Mouse (Mus musculus): ENCODE results near the gene Cycs. TPM values are rescaled to one million over a fixed set of nuclear protein-coding genes. Genes with fewer than 3 reads are reported as not detected.

Gene Cycs
- total RNA-seq, 1 experiment from 2014 or later = 89.4 TPM

DNA sequence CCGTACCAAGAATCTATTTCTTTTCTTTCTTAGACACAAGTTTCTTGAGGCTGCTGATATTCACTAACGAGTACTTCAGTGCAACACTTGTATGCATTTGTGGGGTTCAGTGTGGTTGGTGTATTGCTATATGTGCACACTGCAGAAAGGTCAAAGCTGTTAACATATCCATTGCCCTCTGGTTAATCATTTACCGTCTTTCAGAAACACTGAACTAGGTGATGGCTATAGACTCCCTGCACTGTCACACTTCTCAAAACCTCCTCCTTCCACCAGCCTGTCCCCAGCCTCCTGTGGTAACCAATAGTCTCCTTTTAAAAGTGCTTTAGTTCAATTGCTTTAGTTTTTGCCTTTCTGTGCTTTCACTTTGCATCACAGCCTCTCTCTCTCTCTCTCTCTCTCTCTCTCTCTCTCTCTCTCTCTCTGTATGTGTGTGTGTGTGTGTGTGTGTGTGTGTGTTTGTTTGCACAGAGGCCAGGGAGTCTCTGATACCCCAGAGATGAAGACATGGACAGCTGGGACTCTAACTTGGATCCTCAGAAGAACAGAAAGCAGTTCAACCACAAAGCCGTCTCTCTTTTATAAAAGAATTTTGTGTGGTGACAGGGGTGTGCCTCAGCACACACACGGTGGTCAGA, 13.3 kb downstream of the Cycs start:
- ATAC-seq (replicated peaks; ENCODE audit: insufficient number of reproducible peaks, low FRiP score, low TSS enrichment, poor library complexity, severe bottlenecking) = no peak

DNA sequence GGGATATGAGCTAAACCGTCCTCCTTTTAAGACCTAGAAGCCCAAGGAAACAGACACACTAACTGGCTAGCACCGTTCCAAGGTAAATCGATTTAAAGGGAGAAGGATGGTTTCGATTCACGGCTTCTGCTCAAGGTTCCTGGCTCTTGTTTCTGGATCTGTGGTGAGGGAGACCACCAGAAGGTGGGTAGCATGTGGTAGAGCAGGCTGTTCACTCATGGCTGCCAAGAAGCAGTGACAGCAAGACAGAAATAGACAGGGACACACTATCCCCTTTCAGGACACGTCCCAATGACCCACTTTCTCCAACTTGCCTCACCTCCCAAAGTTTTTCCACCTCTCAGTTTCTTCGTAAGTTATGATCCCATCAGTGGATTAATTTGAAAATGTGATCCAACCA, 16.5 kb downstream of the Cycs start:
- ATAC-seq (replicated peaks; ENCODE audit: insufficient number of reproducible peaks, low FRiP score, low TSS enrichment, poor library complexity, severe bottlenecking) = no peak

DNA sequence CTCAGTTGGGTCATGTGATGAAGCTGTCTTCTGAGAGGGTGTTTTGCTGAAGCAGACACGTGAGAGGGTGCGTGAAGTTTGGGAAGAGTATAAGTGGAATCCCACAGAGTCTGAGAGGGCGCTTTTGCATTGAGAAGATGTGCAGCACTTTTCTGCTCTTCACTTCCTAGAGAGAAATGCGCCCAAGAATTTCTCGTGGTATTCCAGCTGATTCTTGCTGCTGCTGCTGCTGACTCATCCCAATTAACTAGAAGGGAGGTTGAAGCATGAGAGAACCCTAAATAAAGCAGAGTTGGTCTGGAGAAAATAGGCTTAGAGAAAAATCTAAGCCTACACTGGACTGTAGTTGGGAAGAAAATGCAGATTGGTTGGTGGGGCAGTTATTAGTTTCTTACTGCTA, 17.3 kb downstream of the Cycs start:
- ATAC-seq (replicated peaks; ENCODE audit: insufficient number of reproducible peaks, low FRiP score, low TSS enrichment, poor library complexity, severe bottlenecking) = no peak

DNA sequence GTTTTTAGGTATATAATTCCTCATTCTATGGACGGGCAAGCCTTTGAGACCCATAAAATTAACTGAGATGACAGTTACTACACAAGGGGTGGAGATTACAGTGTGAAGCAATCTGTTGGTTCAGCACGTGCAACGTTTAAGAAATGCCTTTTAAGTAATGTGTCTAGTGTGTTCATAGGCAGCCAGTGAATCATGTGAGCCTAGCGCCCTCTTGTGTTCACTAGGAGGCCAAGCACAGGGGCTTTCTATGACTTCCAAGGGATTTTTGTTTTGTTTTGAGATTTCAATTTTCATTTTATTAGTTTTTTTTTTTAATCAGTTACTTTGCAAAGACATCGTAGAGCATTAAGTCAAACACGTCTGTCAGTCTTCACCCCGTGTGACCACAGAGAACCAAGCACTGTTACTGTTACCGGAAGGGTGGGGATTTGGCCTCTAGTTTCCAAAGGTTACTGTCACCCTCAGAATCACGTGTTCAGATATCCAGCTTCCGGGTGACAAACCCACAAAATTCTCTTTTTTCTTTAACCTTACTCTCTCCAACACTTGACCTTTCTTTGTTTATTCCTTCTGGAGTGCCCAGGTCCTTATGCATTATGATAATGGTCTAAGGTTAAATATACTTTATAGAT, 20.8 kb downstream of the Cycs start:
- ATAC-seq (replicated peaks; ENCODE audit: insufficient number of reproducible peaks, low FRiP score, low TSS enrichment, poor library complexity, severe bottlenecking) = peak; percentile 83

DNA sequence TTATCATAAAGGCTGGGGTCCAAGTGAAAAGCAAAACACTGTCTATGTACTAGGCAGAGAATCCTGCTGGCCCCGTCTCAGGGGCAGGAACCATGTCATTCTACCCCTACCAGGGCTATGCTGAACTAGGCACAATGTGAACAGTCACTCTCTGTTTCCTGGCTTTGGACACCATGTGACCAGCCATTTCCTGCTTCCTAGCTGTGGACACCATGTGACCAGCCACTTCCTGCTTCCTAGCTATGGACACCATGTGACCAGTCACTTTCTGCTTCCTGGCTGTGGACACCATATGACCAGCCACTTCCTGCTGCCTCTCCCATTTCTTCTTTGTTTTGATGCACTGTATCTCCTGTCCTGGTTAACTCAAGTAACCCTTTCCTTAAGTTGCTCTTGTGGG, 23.8 kb downstream of the Cycs start:
- ATAC-seq (replicated peaks; ENCODE audit: insufficient number of reproducible peaks, low FRiP score, low TSS enrichment, poor library complexity, severe bottlenecking) = 0 out of 2 replicates have a peak, but pooled peaks have one; percentile 5

DNA sequence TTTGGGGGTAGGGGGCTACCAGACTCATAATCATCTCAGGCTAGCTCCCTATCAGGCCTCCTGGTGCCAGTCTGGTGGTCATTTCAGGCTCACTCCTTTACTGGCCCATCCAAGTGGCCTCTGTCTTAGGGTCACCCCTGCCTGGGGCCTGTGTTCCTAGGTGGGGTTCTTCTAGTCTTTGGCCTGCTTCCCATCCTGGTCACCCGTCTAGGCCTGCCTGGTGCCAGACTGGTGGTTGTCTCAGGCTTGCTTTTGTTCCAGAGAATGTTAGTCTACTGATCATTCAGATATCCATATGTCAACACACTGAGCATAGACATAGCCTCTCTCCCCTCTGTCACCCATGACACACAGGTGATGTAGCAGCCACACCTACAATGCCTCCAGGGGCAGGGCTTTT, 26.7 kb downstream of the Cycs start:
- no peak for ATAC-seq (replicated peaks; ENCODE audit: insufficient number of reproducible peaks, low FRiP score, low TSS enrichment, poor library complexity, severe bottlenecking)

DNA sequence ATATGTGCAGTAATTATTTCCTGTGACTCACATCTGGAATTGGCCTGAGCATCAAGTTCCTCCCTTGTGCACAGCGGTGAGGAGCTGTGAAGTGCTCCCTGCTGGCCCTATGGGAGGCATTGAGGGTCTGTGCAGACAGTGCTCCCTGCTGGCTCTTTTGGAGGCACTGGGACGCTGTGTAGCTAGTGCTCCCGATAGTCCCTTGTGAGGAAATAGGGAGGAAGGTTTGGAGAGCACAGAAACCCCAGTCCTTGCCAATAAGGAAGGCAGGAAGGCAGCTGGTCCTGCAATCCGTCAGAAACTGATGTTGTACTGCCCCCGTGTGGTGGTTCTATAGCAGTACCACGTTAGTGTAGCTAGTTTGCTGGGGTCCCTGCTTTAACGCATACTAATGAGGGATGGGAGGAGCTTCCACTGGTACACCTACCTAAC, 29.9 kb downstream of the Cycs start:
- peak; percentile 83 for ATAC-seq (replicated peaks; ENCODE audit: insufficient number of reproducible peaks, low FRiP score, low TSS enrichment, poor library complexity, severe bottlenecking)

DNA sequence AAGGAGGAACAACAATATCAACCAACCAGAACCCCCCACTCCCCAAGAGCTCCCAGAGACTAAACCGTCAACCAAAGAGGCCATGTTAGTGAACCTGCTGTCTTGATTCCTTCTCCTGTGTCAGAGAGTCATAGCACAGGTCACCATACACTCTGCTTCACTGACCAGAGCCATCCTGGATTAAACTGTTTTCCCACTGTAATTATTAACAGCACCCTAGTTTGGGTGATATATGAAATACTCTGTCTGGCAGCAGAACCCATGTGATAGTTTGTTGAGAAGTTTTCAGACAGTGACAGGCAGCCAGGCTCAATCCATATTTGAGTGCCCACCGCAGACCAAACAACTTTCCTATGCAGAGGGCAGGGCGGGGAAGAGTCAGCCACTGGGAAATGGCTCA, 31.0 kb downstream of the Cycs start:
- ATAC-seq (replicated peaks; ENCODE audit: insufficient number of reproducible peaks, low FRiP score, low TSS enrichment, poor library complexity, severe bottlenecking) = no peak

DNA sequence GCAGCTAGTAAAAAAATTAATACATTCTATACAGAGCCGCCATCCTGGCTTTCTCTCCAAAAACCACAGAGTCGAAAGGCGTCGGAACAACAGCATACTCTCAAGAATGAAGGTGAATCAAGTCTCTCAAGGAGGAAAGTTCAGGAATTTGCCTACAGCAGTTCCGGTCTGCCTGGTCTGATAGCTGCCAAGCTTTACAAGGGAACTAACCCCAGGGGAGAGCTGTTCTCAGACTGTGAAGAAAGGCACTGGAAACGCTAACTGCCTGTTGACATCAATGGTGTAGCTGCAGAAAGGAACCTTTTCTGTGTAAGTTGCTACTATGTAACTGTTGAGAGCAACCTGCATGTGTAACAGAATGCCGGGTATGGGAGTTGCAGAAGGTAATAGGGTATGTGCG, 34.4 kb downstream of the Cycs start:
- no peak for ATAC-seq (replicated peaks; ENCODE audit: insufficient number of reproducible peaks, low FRiP score, low TSS enrichment, poor library complexity, severe bottlenecking)

DNA sequence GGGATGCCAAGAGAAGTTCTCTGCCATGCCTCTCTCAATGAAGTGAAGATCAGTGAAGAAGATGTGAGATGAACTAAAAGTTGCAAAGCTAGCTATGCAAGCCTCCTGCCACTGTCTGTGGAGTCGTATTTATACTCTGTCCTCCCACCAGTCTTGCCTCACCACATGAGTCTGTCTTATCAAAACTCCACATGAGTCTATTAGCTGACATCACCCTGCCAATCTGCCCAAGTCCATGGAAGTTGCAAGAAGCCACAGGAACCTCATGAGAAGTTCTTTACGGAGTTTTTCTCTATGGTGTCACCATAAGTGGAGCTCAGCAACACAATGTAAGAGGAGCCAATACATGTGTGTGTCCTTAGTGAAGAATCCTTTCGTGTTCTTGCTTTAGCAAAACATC, 35.3 kb downstream of the Cycs start:
- ATAC-seq (replicated peaks; ENCODE audit: insufficient number of reproducible peaks, low FRiP score, low TSS enrichment, poor library complexity, severe bottlenecking) = no peak

DNA sequence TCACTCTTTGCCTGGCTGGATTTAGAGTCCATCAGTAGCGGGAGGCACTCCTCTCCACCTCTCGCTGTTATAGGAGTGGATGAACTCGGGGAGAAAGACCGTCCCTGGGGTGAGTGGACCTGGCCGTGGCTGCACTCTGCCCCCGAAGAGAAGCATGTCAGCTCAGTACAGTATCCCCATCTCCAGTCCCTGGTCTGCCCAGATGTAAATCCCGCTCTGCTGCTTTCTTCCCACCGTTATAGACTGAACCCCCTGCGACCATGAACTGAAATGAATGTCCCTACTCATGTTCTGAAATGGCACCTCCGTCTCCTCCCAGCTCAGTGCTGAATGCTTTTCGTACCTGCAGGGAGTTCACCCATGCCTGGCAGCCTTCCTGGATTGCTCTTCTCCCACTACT, 37.1 kb downstream of the Cycs start:
- ATAC-seq (replicated peaks; ENCODE audit: insufficient number of reproducible peaks, low FRiP score, low TSS enrichment, poor library complexity, severe bottlenecking) = no peak

DNA sequence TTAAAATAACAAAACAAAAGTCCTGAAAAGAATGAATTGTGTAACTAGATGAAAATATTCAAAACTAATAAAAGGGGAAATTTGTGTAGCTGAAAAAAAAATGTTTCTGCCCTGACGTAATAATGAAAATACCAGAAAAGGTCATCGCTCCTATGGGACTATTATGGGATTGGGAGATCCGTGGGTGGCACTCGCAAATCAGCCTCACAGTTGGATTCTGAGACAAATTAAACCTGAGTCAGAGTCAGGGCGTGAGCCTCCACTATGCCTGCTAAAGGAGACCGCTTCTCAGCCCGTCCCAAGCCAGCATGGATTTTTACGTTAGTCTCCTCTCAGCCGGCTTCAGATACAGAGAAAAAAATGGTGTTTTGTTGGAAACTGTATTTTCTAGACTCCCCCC, 38.9 kb downstream of the Cycs start:
- ATAC-seq (replicated peaks; ENCODE audit: insufficient number of reproducible peaks, low FRiP score, low TSS enrichment, poor library complexity, severe bottlenecking) = no peak

DNA sequence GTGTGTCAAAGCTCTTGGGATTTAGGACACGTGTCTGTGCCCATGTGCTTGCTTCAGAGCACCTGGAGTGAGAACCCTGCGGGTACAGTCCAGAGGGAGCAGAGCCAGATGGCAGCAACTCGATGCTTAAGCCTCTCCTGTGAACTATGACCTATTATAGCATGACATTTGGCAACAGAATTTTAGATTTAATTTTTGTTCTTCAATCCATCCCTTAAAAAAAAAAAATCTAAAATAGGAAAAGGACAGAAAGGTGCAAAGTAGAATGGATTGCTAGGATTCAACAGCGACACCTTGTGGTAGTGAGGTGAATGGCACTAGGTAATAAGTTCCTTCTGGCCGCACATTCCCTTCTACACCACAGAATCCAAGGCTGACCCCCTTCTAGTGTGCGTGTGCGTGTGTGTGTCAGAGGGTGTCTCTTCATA, 39.7 kb downstream of the Cycs start:
- peak; percentile 60; the same call in 1 of the 2 replicates for ATAC-seq (replicated peaks; ENCODE audit: insufficient number of reproducible peaks, low FRiP score, low TSS enrichment, poor library complexity, severe bottlenecking)

DNA sequence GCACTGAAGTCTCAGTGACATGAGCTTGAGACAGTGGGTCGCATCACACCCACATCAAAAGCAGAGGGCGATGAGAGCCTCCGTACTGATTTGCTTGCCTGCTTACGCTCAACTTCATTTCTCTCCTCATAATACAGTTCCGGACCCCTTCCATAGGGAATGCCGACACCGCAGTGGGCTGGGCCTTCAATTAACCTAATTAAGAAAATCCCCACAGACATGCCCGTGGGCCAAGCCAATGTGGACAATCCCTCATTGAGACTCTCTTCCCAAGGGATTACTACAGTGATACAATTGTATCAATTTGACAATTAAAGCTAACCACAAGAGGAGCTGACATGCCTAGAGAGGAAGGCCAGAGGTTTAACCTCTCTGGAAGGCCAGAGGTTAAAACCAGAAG, 40.5 kb downstream of the Cycs start:
- ATAC-seq (replicated peaks; ENCODE audit: insufficient number of reproducible peaks, low FRiP score, low TSS enrichment, poor library complexity, severe bottlenecking) = peak; percentile 37; the same call in 1 of the 2 replicates

DNA sequence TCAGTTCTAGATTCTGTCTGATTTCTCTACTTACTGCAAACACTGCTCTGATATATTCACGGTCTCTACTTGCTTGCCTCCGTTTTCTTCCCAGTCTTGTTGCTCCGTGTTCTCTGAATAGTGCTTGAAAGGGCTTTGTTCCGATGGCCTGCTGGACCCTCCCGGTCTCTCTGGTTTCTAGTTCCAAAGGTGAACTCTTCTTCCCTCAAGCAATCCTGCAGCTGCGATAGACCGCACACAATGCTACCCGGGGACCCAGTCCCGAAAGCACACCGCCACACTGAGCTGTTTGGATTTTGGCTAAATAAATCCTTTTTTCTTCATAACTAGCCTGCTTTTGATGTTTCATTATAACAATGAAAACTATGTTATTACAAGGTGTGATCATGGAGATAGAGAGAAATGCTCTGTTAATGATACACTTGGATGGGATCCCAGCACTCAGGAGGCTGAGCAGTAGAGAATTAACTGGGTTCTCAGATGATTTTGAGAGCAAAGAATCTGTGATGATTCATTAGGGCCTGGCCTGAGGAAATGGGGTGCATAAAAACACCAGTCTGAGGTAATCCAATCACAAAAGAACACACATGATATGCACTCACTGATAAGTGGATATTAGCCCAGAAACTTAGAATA, 42.0 kb downstream of the Cycs start:
- no peak for ATAC-seq (replicated peaks; ENCODE audit: insufficient number of reproducible peaks, low FRiP score, low TSS enrichment, poor library complexity, severe bottlenecking)

DNA sequence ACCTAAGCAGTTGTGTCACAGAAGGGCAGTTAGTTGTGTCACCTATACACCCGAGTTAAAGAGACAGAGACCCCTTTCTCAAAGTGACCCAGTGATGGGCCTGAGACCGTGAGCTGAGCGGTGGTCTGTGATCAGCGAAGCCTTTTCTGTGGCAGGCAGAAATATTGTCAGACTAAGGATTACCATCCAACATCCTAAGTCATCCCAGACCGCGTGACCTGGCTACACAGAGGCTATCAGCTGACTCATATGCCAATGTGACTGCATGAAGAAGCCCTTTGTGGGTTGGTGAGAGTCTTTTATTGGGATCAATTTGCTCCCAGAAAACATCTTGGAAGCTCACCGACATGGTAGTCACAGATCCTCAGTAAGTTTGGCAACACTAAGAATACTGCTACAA, 43.6 kb downstream of the Cycs start:
- ATAC-seq (replicated peaks; ENCODE audit: insufficient number of reproducible peaks, low FRiP score, low TSS enrichment, poor library complexity, severe bottlenecking) = no peak

DNA sequence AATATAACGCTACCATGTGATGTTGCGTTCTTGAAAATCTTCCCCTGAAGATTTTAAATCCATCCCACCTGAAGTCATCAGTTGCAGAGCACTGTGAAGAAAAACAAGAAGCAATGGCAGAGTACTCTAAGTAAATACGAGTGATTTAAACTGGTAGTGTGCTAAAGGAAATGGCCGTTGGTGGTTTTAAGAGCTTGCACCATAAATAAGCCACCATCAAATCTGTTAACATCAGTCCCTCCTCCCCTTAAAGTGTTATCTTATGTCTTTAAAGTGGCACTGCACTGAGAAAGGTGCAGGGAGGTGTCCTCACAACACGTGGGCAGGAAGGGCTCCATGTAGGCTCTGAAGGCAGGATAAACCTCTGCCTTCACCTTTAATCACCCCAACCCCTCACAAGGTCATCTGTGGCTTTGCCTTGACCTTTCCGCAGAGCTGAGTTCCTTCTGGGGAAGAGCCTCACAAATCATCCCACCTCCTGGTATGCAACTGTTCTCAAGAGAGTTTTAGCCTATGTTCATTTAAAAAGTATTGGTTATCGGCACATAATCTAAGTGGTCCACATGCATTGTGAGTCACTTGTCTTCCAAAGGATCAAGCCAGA, 44.7 kb downstream of the Cycs start:
- 0 out of 2 replicates have a peak, but pooled peaks have one; percentile 15 for ATAC-seq (replicated peaks; ENCODE audit: insufficient number of reproducible peaks, low FRiP score, low TSS enrichment, poor library complexity, severe bottlenecking)

DNA sequence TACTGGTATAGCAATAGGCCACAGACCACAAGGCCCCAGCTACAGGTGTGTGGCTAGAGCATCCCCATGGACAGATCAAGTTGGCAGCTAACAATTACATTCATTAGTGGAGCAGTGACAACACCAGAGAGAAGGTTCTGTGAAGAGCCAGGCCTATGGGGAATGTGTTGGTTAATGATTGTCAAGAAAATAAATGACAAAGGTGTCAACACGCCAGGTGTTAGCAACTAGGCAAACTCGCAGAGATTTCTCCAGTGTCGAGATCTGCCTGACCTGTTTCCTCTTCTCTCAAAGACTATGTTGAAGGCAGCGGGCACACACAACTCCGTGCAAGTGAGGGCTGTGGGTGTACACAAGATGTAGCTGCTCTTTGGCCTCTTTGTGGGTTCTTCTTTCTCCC, 46.2 kb downstream of the Cycs start:
- no peak for ATAC-seq (replicated peaks; ENCODE audit: insufficient number of reproducible peaks, low FRiP score, low TSS enrichment, poor library complexity, severe bottlenecking)

DNA sequence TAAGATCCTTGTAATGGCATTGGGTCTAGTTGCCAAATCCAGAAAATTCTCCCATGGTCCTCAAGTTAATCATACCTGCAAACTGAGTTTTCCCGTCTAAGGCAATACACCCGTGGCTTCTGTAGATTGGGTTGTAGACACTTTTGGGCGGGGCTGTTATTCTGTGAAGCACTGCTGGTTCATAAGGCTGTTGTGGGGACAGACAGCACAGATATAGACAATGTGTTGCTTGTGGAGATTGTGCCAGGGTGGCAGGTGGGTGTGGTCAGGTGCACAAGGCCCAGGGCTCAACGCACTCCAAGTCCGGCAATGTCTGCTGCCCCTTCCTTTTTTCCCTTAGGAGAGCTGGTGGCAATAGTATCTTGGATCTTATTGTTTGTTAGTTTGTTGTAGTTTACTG, 48.0 kb downstream of the Cycs start:
- ATAC-seq (replicated peaks; ENCODE audit: insufficient number of reproducible peaks, low FRiP score, low TSS enrichment, poor library complexity, severe bottlenecking) = no peak
